Mouse (Mus musculus) erythroblast, embryonic 14.5 days (primary cell): ENCODE measurements around the gene Hnrnpab.

Experiments used
- GATA1 ChIP-seq: IDR thresholded peaks from 2 replicates; pipeline ENCODE4 v1.6.1; 2012; ENCODE audit warnings: low read length, inconsistent platforms, mixed read lengths
- TAL1 ChIP-seq: IDR thresholded peaks from 3 replicates; pipeline ENCODE4 v1.6.1; 2012; ENCODE audit warnings: low read length, inconsistent platforms, mixed read lengths

- TF ChIP-seq TAL1 = no peak
- TF ChIP-seq GATA1 = no peak
Observed at GRCm38 (mm10) chr11:51636323-51636684, 29.7 kb upstream of the Hnrnpab start.
